17 mouse cellular contexts compared by ENCODE assay signal in genomic region chr10:119984299-119984698, GRCm38 (mm10).
A peak's percentile ranks its signal among the peaks of the same experiment; 100 is the strongest.
DNase-seq lines count a peak whose midpoint lies in the region; ATAC-seq and TF ChIP-seq lines count a peak whose summit lies in the region.
"Had no signal": no experiment of that assay in that cellular context is flagged by ENCODE, and none has a peak within 500 bp of the region (broad histone marks: within the 10 kb centered on the region; RNA-seq: fewer than 3 reads in every experiment).

No protein-coding gene starts in this region.

- TF ChIP-seq POLR2A in brain, embryonic 14.5 days (IDR thresholded peaks at IDR 0.05; ENCODE audit: borderline replicate concordance, extremely low read depth, insufficient read depth, insufficient read length, poor library complexity, severe bottlenecking): no peak

- DNase-seq in embryo, embryonic 11 days: peak; percentile 28
- DNase-seq in embryo, embryonic 10 days (ENCODE audit: low spot score): no peak
- peak; percentile 50 for DNase-seq in 416B (ENCODE audit: low read depth)
- DNase-seq in brain, embryonic 14.5 days (ENCODE audit: low read depth): peak; percentile 37
- no peak for DNase-seq in left cerebral cortex, adult 18-20 months (ENCODE audit: low spot score in 2 of 2)
- no peak for DNase-seq in liver
- DNase-seq: adrenal gland, postnatal 14 days; cerebellum, adult 18-20 months; cerebellum, postnatal 25 days; heart, adult 2 months; kidney, postnatal 14 days; liver, embryonic 13.5 days; right cerebral cortex, postnatal 4 days had no signal

- 0 out of 2 replicates have a peak, but pooled peaks have one; percentile 29 for ATAC-seq in megakaryocyte progenitor cell, adult 5-6 weeks (replicated peaks; ENCODE audit: poor library complexity)
- ATAC-seq: hindbrain, postnatal 0 days; intestine, postnatal 0 days; midbrain, embryonic 13.5 days had no signal

- TF ChIP-seq CTCF in brain, embryonic 14.5 days (IDR thresholded peaks at IDR 0.05; ENCODE audit: borderline replicate concordance, extremely low read depth, insufficient read depth, insufficient read length): no peak

Comparison
In these comparisons a context has a peak if more than half of its experiments do, and no peak if none do; other contexts are left out.
1. DNase-seq: peak in embryo, embryonic 11 days (single experiment), 416B (single experiment) and brain, embryonic 14.5 days (single experiment); none in embryo, embryonic 10 days (single experiment), left cerebral cortex, adult 18-20 months (0 of 2) and liver (single experiment).